Mouse (Mus musculus): ENCODE data around the gene Fignl1. TPM values are rescaled to one million over a fixed set of nuclear protein-coding genes. Genes with fewer than 3 reads are reported as not detected.

The Fignl1 gene
- total and polyA plus RNA-seq, 2 experiments from 2014 or later: 2.2 to 4.4 TPM

DNA sequence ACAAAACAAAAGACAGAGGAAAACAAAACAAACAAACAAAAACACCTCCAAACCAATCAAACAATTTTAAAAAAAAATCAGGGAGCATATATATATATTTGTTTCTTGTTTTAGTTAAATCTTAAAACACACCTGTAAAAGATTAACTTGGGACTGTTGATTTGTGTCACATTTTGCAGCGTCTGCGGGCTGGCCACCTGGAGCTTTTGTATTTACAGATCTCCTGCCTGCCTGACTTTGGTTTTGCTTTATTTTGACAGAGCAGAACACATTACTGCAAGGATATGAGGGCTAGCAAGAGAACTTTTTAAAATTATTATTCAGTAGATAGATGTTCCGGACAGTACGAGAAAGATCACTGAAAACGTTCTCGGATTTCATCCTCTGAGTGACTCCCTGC, 22.8 kb upstream of the Fignl1 start:
- WGBS: 60% methylated on average over 6 of the region's 6 CpGs
- Histone ChIP-seq H3K4me2 (ENCODE audit: low read depth, low read length, poor library complexity, severe bottlenecking) (no peak overlapping the region), H3K9me3 (ENCODE audit: low read length) (no peaks in the 10 kb centered on the region), H3K36me3 (ENCODE audit: insufficient read depth, low read length) (no peaks in the 10 kb centered on the region), H3K4me1 (ENCODE audit: insufficient read depth, low read length) (no peaks in the 10 kb centered on the region; the same call in 1 of the 2 replicates), H3K9ac (replicated peaks; ENCODE audit: low read length, poor library complexity, severe bottlenecking) (no peak overlapping the region), H3K27me3 (ENCODE audit: insufficient read depth, low read length) (no peaks in the 10 kb centered on the region), H3K27ac (ENCODE audit: low read depth, low read length) (no peak overlapping the region), H3K4me3 (ENCODE audit: low read depth, low read length) (no peak overlapping the region)
- no peak for TF ChIP-seq CTCF (IDR thresholded peaks at IDR 0.05)
- ATAC-seq (ENCODE audit: low FRiP score) (no peak), DNase-seq (ENCODE audit: low spot score) (no peak)

DNA sequence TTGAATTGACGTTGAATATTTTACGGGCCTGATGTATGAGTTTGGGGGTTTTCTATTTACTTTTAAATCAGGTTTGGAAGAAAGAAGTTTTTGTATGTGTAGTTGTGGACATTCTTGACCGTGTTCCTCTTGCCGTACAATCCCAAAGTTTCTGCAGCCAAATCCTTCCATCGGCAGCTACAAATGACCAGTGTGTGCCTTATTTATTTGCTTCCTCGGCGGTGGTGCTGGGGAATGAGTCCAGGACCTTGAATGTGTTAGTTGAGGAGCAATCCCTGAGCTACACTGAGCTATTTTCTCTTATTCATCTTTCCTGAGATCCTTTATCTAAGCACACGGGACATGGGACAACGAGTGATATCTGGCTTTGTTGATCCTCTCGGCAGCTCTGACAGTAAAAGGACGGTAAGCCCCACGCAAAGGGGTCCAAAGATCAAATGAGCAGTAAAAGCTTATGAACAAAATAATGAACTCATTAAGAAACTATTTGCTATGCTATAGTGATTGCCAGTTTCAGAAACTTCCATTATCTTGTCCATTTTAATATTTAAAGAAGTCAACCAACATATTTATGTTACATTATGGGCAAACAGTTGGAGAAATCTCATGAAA, 22.2 kb upstream of the Fignl1 start:
- Histone ChIP-seq H3K9ac (replicated peaks; ENCODE audit: low read length, poor library complexity, severe bottlenecking) (no peak overlapping the region), H3K4me2 (ENCODE audit: low read depth, low read length, poor library complexity, severe bottlenecking) (no peak overlapping the region), H3K36me3 (ENCODE audit: insufficient read depth, low read length) (no peaks in the 10 kb centered on the region), H3K4me1 (ENCODE audit: insufficient read depth, low read length) (no peaks in the 10 kb centered on the region; the same call in 1 of the 2 replicates), H3K9me3 (ENCODE audit: low read length) (no peaks in the 10 kb centered on the region), H3K27ac (ENCODE audit: low read depth, low read length) (no peak overlapping the region), H3K4me3 (ENCODE audit: low read depth, low read length) (no peak overlapping the region), H3K27me3 (ENCODE audit: insufficient read depth, low read length) (no peaks in the 10 kb centered on the region)
- no peak for TF ChIP-seq CTCF (IDR thresholded peaks at IDR 0.05)
- DNase-seq (ENCODE audit: low spot score): no peak
- no peak for ATAC-seq (ENCODE audit: low FRiP score)
- WGBS: 53% methylated on average over 12 of the region's 12 CpGs

DNA sequence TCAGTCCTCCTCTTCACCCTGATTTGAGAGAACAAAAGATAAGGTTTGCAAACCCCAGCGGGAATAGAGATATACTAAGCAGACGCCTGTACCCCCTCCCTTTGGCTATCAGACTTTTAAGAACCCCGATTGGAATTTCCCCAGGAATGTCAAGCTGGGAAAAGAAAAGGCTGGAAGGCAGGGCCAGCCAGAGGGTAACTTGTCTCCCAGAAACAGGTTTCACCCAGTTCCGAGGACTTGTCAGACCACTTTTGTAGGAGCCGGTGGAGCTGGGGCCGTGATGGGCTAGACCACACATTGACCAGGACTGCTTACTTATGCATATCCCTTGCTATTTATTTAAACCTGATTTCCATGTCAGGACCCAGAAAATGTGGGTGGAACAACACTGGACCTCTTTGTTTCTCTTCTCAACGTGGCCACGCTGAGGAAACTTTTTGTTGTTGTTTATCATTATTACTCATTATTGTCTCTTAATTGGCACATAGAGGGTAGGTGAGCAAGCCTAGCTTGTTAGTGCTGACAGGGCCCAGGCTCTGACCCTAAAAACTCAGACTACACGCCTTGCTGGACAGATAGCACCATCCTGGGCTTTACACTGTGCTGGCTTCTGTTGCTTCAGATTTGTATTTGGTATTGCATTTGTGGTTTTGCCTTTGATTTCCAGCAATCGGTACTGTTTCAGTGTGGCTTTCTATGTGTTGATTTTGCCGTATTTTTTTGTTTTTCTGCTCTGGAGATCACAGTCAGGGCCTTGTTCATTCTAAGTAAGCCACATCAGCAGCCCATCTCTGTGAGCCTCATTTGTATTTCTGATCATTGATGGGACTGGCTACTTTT, 20.6 kb upstream of the Fignl1 start:
- no peak for ATAC-seq (ENCODE audit: low FRiP score)
- 34% methylated on average over 11 of the region's 11 CpGs for WGBS
- Histone ChIP-seq H3K4me3 (ENCODE audit: low read depth, low read length) (no peak overlapping the region), H3K4me1 (ENCODE audit: insufficient read depth, low read length) (no peaks in the 10 kb centered on the region; the same call in 1 of the 2 replicates), H3K27ac (ENCODE audit: low read depth, low read length) (no peak overlapping the region), H3K27me3 (ENCODE audit: insufficient read depth, low read length) (no peaks in the 10 kb centered on the region), H3K9ac (replicated peaks; ENCODE audit: low read length, poor library complexity, severe bottlenecking) (no peak overlapping the region), H3K9me3 (ENCODE audit: low read length) (no peaks in the 10 kb centered on the region), H3K4me2 (ENCODE audit: low read depth, low read length, poor library complexity, severe bottlenecking) (no peak overlapping the region), H3K36me3 (ENCODE audit: insufficient read depth, low read length) (no peaks in the 10 kb centered on the region)
- DNase-seq (ENCODE audit: low spot score): no peak
- no peak for TF ChIP-seq CTCF (IDR thresholded peaks at IDR 0.05)

DNA sequence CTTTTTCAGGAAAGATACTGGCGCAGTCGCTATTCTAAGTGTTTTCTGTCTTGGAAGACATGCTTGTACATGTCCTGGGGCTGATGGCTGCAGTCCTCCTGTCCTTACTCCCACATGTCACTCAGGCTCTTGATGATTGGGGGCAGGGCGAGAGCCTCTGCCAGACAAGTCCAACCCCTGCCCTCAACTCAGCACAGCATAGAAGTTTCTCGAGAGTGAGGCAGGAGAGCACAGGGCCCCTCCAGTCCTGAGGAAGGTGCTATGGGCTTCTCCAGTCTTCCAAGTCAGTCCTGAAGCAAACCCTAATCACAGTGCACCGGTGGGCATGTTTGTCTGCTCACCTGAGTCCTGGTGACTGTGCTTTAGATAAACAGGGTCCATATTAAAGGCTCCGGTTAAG, 20.0 kb upstream of the Fignl1 start:
- Histone ChIP-seq H3K4me1 (ENCODE audit: insufficient read depth, low read length) (no peaks in the 10 kb centered on the region; the same call in 1 of the 2 replicates), H3K36me3 (ENCODE audit: insufficient read depth, low read length) (no peaks in the 10 kb centered on the region), H3K4me3 (ENCODE audit: low read depth, low read length) (no peak overlapping the region), H3K4me2 (ENCODE audit: low read depth, low read length, poor library complexity, severe bottlenecking) (no peak overlapping the region), H3K27ac (ENCODE audit: low read depth, low read length) (no peak overlapping the region), H3K9ac (replicated peaks; ENCODE audit: low read length, poor library complexity, severe bottlenecking) (no peak overlapping the region), H3K27me3 (ENCODE audit: insufficient read depth, low read length) (no peaks in the 10 kb centered on the region), H3K9me3 (ENCODE audit: low read length) (no peaks in the 10 kb centered on the region)
- no peak for DNase-seq (ENCODE audit: low spot score)
- 35% methylated on average over 6 of the region's 6 CpGs for WGBS
- ATAC-seq (ENCODE audit: low FRiP score): no peak
- no peak for TF ChIP-seq CTCF (IDR thresholded peaks at IDR 0.05)

DNA sequence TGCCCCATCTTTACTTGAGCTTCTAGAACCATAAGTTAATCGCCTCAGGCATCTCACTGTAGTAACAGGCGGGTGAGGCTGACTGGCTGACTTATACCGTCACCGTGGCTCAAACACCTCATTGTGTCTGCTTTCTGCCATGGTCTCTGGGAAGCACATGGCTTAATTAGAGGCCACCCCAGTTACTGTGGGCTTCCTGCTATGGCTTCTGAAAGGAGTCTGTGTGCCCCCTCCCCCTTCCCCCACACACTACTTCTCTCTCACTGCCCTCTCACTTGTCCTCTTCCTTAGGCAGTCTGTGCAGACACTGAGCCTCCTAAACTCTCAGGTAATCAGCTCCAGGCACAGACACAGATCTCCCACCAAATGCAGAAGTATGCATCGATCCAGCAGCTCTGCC, 19.5 kb upstream of the Fignl1 start:
- 36% methylated on average over 5 of the region's 5 CpGs for WGBS

DNA sequence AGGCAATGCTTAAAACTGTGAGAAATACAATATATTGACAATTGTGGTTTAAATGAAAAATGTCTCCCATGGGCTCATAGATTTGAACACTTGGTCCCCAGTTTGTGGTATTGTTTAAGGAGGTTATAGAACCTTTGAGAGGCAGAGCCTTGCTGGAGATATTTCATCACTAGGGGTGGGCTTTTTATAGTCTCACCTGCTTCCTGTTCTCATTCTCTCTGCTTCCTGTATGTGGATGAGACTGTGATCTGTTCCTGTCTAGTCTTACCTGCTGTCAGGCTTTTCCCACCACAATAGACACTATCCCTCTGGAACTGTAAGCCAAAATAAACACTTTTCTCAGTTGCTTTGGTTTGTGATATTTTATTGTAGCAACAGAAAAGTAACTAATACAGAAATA, 17.7 kb upstream of the Fignl1 start:
- H3K4me3 ChIP-seq (ENCODE audit: low read depth, low read length): no peak overlapping the region
- no peaks in the 10 kb centered on the region for H3K9me3 ChIP-seq (ENCODE audit: low read length)
- ATAC-seq (ENCODE audit: low FRiP score) (no peak), DNase-seq (ENCODE audit: low spot score) (no peak)
- no peaks in the 10 kb centered on the region for H3K27me3 ChIP-seq (ENCODE audit: insufficient read depth, low read length)
- no peak for TF ChIP-seq CTCF (IDR thresholded peaks at IDR 0.05)
- H3K9ac ChIP-seq (replicated peaks; ENCODE audit: low read length, poor library complexity, severe bottlenecking): no peak overlapping the region
- H3K4me1 ChIP-seq (ENCODE audit: insufficient read depth, low read length): peaks cover 4% of the 10 kb centered on the region; the same call in 1 of the 2 replicates
- no peak overlapping the region for H3K27ac ChIP-seq (ENCODE audit: low read depth, low read length)
- no peak overlapping the region for H3K4me2 ChIP-seq (ENCODE audit: low read depth, low read length, poor library complexity, severe bottlenecking)
- no peaks in the 10 kb centered on the region for H3K36me3 ChIP-seq (ENCODE audit: insufficient read depth, low read length)

More for the DNA sequence above, 19.5 kb upstream of the Fignl1 start:
- H3K36me3 ChIP-seq (ENCODE audit: insufficient read depth, low read length): no peaks in the 10 kb centered on the region
- H3K4me3 ChIP-seq (ENCODE audit: low read depth, low read length): no peak overlapping the region
- H3K4me2 ChIP-seq (ENCODE audit: low read depth, low read length, poor library complexity, severe bottlenecking): no peak overlapping the region
- DNase-seq (ENCODE audit: low spot score) (no peak), ATAC-seq (ENCODE audit: low FRiP score) (no peak)
- H3K27me3 ChIP-seq (ENCODE audit: insufficient read depth, low read length): no peaks in the 10 kb centered on the region
- H3K9ac ChIP-seq (replicated peaks; ENCODE audit: low read length, poor library complexity, severe bottlenecking): no peak overlapping the region
- H3K27ac ChIP-seq (ENCODE audit: low read depth, low read length): no peak overlapping the region
- no peaks in the 10 kb centered on the region; the same call in 1 of the 2 replicates for H3K4me1 ChIP-seq (ENCODE audit: insufficient read depth, low read length)
- TF ChIP-seq CTCF (IDR thresholded peaks at IDR 0.05): no peak
- H3K9me3 ChIP-seq (ENCODE audit: low read length): no peaks in the 10 kb centered on the region
